Mouse (Mus musculus): ENCODE measurements around the gene Umodl1.

- TF ChIP-seq CTCF (IDR thresholded peaks at IDR 0.05; ENCODE audit: low read depth, low read length) (no peak), GATA1 (IDR thresholded peaks at IDR 0.05; ENCODE audit: borderline replicate concordance, low read length) (no peak), TAL1 (conservative IDR thresholded peaks at IDR 0.05; ENCODE audit: low read depth, low read length) (no peak), POLR2AphosphoS5 (IDR thresholded peaks at IDR 0.05; ENCODE audit: insufficient replicate concordance, low read depth, low read length) (no peak)
Observed at GRCm38 (mm10) chr17:30923566-30923965, 30.9 kb upstream of the Umodl1 start.

All from G1E (cell line).